Mouse (Mus musculus): Measurements from ENCODE around the gene Cul1. TPM values are rescaled to one million over a fixed set of nuclear protein-coding genes. Genes with fewer than 3 reads are reported as not detected.
"Not testable (repeated sequence)": the region's sequence is repeated elsewhere in the genome, so short reads cannot be mapped to it uniquely, and the experiment has no call there.

Gene Cul1
- 69.8 and 122 TPM in 2 replicates for total RNA-seq (2015; ENCODE audit: low replicate concordance)
- 30.0 and 43.9 TPM in 2 replicates for total RNA-seq (2017; ENCODE audit: low replicate concordance)

- ATAC-seq (replicated peaks; ENCODE audit: low FRiP score, poor library complexity, severe bottlenecking), result no peak
Observed at GRCm38 (mm10) chr6:47453098-47453497, at the start of gene Cul1. TSS of gene Cul1 (plus strand) at chr6:47453398.

DNA sequence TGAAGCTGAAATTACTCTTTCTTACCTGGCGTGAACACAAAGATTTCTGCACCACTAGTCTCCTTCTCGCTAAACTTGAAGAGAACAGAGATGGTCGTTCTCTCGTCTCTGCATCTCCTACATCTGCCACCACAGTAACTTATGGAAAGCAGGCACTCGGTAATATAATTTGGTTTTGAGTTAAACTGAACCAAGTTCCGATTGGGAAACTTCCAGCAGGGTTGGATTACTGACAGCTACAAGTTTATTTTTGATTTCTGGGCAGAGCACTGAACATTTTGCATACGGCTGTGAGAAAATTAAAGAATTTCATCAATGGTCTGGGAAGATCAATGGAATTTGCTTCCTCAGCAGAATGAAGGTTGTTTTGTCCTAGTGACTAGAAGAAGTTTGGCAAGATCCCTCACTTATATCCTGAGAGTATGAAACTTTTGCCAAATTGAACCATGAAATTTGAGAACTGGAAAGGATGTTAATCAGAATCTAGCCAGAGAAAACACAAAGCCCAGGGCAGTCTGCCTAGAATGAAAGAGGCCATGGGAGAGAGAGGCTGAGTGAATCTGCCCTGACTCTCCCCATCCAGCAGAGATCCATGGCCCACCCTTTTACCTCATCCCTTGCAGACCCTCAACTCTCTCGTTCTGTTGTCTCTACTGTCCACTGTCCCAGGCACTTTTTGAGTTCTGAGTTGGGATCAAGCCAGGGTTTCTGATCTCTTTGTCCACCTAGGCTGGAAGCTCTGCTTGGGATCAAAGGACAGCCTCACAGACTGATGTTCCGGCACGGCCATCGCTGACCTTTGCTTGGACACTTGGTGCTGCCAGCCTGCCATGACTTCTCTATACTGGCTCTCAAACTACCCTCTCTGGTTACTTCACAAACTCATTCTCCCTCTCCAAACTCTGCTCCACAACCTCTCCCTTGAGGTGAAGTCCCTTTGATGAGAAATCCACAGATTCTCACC lies 48.5 kb upstream of the Cul1 start:
- no peak for ATAC-seq (replicated peaks; ENCODE audit: low FRiP score, poor library complexity, severe bottlenecking)

- ATAC-seq (replicated peaks; ENCODE audit: low FRiP score, poor library complexity, severe bottlenecking), result no peak
Observed at GRCm38 (mm10) chr6:47412886-47413606, 40.2 kb upstream of the Cul1 start.

GRCm38 (mm10) chr6:47413656-47414055 lies 39.5 kb upstream of the Cul1 start:
- no peak for ATAC-seq (replicated peaks; ENCODE audit: low FRiP score, poor library complexity, severe bottlenecking)

DNA sequence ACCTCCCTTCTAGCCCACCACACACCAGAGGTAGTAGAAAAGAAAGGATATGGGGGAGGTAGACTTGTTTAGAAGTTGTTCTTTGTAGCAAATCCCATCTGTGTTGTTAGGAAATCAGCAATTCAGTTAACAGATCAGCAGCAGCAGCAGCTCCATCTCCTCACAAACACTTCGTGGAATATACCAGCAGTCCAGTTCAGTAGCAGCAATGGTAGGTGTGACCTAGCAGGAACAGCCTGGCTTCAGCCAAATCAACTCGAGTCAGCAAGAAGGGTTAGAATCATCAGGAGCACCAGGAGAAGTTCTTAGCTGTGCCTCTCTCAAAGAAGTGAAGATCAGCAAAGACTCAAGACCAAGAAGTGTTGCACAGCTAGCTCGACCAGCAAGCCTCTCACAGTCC lies 34.5 kb upstream of the Cul1 start:
- no peak for ATAC-seq (replicated peaks; ENCODE audit: low FRiP score, poor library complexity, severe bottlenecking)

DNA sequence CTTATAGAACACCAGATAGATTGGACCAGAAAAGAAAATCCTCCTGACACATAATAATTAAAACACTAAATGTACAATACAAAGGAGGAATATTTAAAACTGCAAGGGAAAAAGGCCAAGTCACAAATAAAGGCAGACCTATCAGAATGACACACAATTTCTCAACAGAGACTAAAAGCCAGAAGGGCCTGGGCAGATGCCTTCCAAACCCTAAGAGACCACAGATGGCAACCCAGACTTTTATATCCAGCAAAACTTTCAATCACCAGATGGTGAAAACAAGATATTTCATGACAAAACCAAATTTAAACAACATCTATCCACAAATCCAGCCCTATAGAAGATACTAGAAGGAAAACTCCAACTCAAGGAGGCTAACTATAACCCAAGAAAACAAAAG lies 33.0 kb upstream of the Cul1 start:
- no peak for ATAC-seq (replicated peaks; ENCODE audit: low FRiP score, poor library complexity, severe bottlenecking)

DNA sequence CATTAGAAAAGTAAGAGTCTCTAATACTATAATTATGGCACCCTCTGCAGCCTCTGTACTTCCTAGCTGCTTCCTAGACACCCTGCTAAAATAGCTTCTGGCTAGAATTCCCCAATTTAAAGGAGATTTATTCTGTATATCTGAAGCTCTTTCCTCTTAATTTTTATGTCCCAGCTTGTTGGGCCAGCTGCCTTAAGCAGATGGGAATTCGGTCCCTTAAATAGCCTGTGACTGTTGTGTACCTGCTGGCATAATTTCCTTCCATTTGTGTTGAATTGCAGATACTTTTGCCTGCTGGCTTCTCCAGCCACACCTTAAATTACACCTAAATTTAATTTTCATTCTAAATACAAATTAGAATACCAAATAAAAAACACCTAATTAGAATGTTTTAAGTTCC lies 32.0 kb upstream of the Cul1 start:
- ATAC-seq (replicated peaks; ENCODE audit: low FRiP score, poor library complexity, severe bottlenecking), result no peak

DNA sequence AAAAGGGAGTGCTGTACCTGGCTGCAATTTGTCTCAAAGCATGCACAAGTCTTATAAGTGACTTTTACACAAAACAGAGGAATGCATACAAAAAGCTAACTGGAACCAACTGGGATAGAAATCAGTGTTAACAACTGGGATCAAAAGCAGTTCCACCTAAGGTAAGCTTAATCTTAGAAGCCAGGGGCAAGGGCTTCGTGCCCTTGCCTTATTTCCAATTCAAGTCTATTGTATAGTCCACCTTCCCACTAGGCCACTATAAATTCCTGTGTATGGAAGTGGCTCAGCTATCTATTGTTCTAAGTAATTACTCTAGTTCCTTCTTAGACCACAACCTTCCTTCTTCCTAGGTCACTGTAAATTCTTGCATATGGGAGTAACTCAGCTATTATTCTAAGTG lies 27.1 kb upstream of the Cul1 start:
- no peak for ATAC-seq (replicated peaks; ENCODE audit: low FRiP score, poor library complexity, severe bottlenecking)

- not testable (repeated sequence) for ATAC-seq (replicated peaks; ENCODE audit: low FRiP score, poor library complexity, severe bottlenecking)
Observed at GRCm38 (mm10) chr6:47426556-47426955, 26.6 kb upstream of the Cul1 start.

DNA sequence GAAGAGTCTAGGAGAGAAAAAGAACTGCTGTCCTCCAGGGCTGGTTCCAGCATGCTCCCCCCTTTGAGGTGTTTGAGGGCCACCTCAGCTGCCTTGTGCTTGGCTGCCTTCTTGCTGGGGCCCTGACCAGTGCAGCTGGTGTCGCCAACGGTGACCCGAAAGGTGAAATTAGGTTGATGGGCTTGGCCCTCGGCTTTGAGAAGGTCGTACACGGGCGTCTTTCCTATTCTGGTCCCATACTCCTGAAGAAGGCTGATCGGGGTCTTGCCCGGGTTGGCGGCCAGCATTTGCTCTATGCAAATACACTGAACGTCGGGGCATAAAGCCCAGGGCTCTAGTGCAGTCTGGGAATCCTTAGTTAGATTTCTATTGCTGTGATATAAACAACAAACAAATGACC lies 20.4 kb upstream of the Cul1 start:
- peak; percentile 67 for ATAC-seq (replicated peaks; ENCODE audit: low FRiP score, poor library complexity, severe bottlenecking)

GRCm38 (mm10) chr6:47440080-47440479 lies 13.1 kb upstream of the Cul1 start:
- no peak for ATAC-seq (replicated peaks; ENCODE audit: low FRiP score, poor library complexity, severe bottlenecking)

- ATAC-seq (replicated peaks; ENCODE audit: low FRiP score, poor library complexity, severe bottlenecking), result no peak
Observed at GRCm38 (mm10) chr6:47447658-47448057, 5.5 kb upstream of the Cul1 start.

GRCm38 (mm10) chr6:47453522-47454130 lies 428 bp downstream of the Cul1 start:
- ATAC-seq (replicated peaks; ENCODE audit: low FRiP score, poor library complexity, severe bottlenecking), result peak; percentile 44

- ATAC-seq (replicated peaks; ENCODE audit: low FRiP score, poor library complexity, severe bottlenecking), result peak; percentile 87
Observed at GRCm38 (mm10) chr6:47454131-47454574, 955 bp downstream of the Cul1 start.

GRCm38 (mm10) chr6:47454575-47455571 lies 1.7 kb downstream of the Cul1 start:
- peak; percentile 57 for ATAC-seq (replicated peaks; ENCODE audit: low FRiP score, poor library complexity, severe bottlenecking)

- ATAC-seq (replicated peaks; ENCODE audit: low FRiP score, poor library complexity, severe bottlenecking), result no peak
Observed at GRCm38 (mm10) chr6:47455843-47456242, 2.6 kb downstream of the Cul1 start.

DNA sequence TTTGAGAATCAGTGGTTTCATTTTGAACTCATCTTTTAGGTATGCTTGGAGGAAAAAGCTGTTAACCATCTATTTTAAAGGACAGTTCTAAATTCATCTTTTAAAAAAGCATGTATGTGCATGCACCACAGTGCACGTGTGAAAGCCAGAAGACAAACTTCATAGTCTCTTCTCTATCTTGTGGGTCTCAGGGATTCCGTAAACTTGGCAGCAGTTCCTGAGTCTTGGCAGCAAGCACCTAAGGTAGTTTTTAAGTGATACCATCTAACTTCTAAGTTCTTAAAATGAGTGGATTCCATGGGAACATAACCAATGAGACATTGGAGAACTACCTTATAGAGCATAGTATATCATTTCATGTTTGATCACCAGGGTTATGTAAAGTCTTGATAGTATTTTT lies 3.7 kb downstream of the Cul1 start:
- ATAC-seq (replicated peaks; ENCODE audit: low FRiP score, poor library complexity, severe bottlenecking), result no peak

- peak; percentile 69; the same call in 1 of the 2 replicates for ATAC-seq (replicated peaks; ENCODE audit: low FRiP score, poor library complexity, severe bottlenecking)
Observed at GRCm38 (mm10) chr6:47465400-47465799, 12.2 kb downstream of the Cul1 start.

GRCm38 (mm10) chr6:47466488-47466887 lies 13.3 kb downstream of the Cul1 start:
- ATAC-seq (replicated peaks; ENCODE audit: low FRiP score, poor library complexity, severe bottlenecking), result no peak

All from erythroblast, adult 5-6 weeks (primary cell).